Mouse (Mus musculus) limb, embryonic 15.5 days (tissue): Measurements from ENCODE around the gene C130026I21Rik. TPM values are rescaled to one million over a fixed set of nuclear protein-coding genes. Genes with fewer than 3 reads are reported as not detected.

Experiments
- ATAC-seq: fragments of 200-750 bp; cut with Nextera tagmentation; 2 replicates; pipeline ENCODE4 v1.8.0; 2017; ENCODE audit warnings: low read depth, moderate TSS enrichment; ENCODE audit not compliant: insufficient number of reproducible peaks, low FRiP score, low TSS enrichment
- H3K27ac ChIP-seq: fragments of 300-500 bp; sonication (generic); 2 replicates; pipeline ENCODE4 v1.5.1; 2015; ENCODE audit warnings: moderate library complexity, mild to moderate bottlenecking, inconsistent platforms
- H3K27me3 ChIP-seq: fragments of 300-500 bp; sonication (generic); 2 replicates; pipeline ENCODE4 v1.6.1; 2015; ENCODE audit warnings: inconsistent platforms
- H3K36me3 ChIP-seq: fragments of 300-500 bp; sonication (generic); 2 replicates; pipeline ENCODE4 v1.6.1; 2015; ENCODE audit warnings: inconsistent platforms
- H3K4me1 ChIP-seq: fragments of 300-500 bp; sonication (generic); 2 replicates; pipeline ENCODE4 v1.6.1; 2015; ENCODE audit warnings: inconsistent platforms
- H3K4me2 ChIP-seq: fragments of 300-500 bp; sonication (generic); 2 replicates; pipeline ENCODE4 v1.6.1; 2015; ENCODE audit warnings: mild to moderate bottlenecking, inconsistent platforms
- H3K4me3 ChIP-seq: fragments of 300-500 bp; sonication (generic); 2 replicates; pipeline ENCODE4 v1.5.1; 2015; ENCODE audit warnings: mild to moderate bottlenecking, inconsistent platforms
- H3K9ac ChIP-seq: fragments of 300-500 bp; sonication (generic); 2 replicates; pipeline ENCODE4 v1.6.1; 2015; ENCODE audit warnings: inconsistent platforms
- H3K9me3 ChIP-seq: fragments of 300-500 bp; sonication (generic); 2 replicates; pipeline ENCODE4 v1.6.1; 2016; ENCODE audit warnings: inconsistent platforms
- WGBS: fragments of 180-500 bp; shearing (Covaris S2); methylation state at CpG from one replicate; pipeline ENCODE4 v1.1.7; 2015; 5-methylcytosine and 5-hydroxymethylcytosine counted together
- microRNA-seq: library from miRNA; unstranded; fragments of <30 nt; microRNA quantifications from one replicate; pipeline ENCODE4, GENCODE M21; 2016
- polyA plus RNA-seq: library from polyadenylated mRNA; unstranded; fragments of >200 nt; fragmentation: Nextera tagmentation; extraction: Ambion mirVana; gene quantifications from 2 replicates; pipeline ENCODE4 v1.2.1, GENCODE M21; 2015

The C130026I21Rik gene
- polyA plus RNA-seq, 1 experiment from 2014 or later: 1.3 TPM

- no peak for ATAC-seq
- Histone ChIP-seq H3K4me3 (no peak overlapping the region), H3K4me1 (no peaks in the 10 kb centered on the region), H3K27me3 (no peaks in the 10 kb centered on the region), H3K9ac (no peak overlapping the region), H3K4me2 (no peak overlapping the region), H3K27ac (no peak overlapping the region), H3K9me3 (no peaks in the 10 kb centered on the region), H3K36me3 (no peaks in the 10 kb centered on the region)
- 77% methylated on average over 3 of the region's 3 CpGs for WGBS
Observed at GRCm38 (mm10) chr1:84951566-84951965, 318.8 kb downstream of the C130026I21Rik start.

DNA sequence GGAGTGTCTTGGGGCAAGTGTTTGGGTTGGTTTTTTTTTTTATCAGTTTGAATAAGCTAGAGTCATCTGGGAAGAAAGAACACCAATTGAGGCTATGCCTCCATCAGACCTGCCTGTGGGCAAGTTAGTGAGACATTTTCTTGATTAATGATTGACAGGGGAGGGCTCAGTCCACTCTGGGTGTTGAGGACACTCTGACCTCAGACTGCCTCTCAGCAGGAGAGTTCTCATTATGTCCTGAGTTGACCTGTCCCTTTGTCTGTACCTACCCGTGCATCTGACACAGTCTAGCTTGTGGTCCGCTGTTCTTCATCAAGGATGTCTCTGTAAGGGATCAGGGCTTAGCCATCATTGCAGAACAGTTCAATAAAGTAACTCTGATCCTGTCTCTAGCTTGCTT lies 323.0 kb downstream of the C130026I21Rik start:
- no peaks in the 10 kb centered on the region for H3K27me3 ChIP-seq
- H3K9ac ChIP-seq: no peak overlapping the region
- no peak overlapping the region for H3K4me2 ChIP-seq
- no peak for ATAC-seq
- H3K27ac ChIP-seq: no peak overlapping the region
- H3K4me3 ChIP-seq: no peak overlapping the region
- no peaks in the 10 kb centered on the region for H3K36me3 ChIP-seq
- 85% methylated on average over 2 of the region's 2 CpGs for WGBS
- no peaks in the 10 kb centered on the region for H3K4me1 ChIP-seq
- H3K9me3 ChIP-seq: no peaks in the 10 kb centered on the region

GRCm38 (mm10) chr1:84945950-84946349 lies 324.4 kb downstream of the C130026I21Rik start:
- H3K4me3 ChIP-seq: no peak overlapping the region

GRCm38 (mm10) chr1:84943549-84943948 lies 326.8 kb downstream of the C130026I21Rik start:
- H3K4me1 ChIP-seq: no peaks in the 10 kb centered on the region
- no peaks in the 10 kb centered on the region for H3K9me3 ChIP-seq
- no peak overlapping the region for H3K4me3 ChIP-seq
- H3K36me3 ChIP-seq: no peaks in the 10 kb centered on the region
- ATAC-seq: no peak
- H3K27ac ChIP-seq: no peak overlapping the region
- 97% methylated on average over 4 of the region's 4 CpGs for WGBS
- H3K9ac ChIP-seq: no peak overlapping the region
- no peak overlapping the region for H3K4me2 ChIP-seq
- no peaks in the 10 kb centered on the region for H3K27me3 ChIP-seq

More at GRCm38 (mm10) chr1:84945950-84946349, 324.4 kb downstream of the C130026I21Rik start:
- no peaks in the 10 kb centered on the region for H3K27me3 ChIP-seq
- H3K9ac ChIP-seq: no peak overlapping the region
- H3K27ac ChIP-seq: no peak overlapping the region
- H3K36me3 ChIP-seq: no peaks in the 10 kb centered on the region
- H3K9me3 ChIP-seq: no peaks in the 10 kb centered on the region
- H3K4me2 ChIP-seq: no peak overlapping the region
- WGBS: 77% methylated on average over 3 of the region's 3 CpGs
- ATAC-seq: no peak
- no peaks in the 10 kb centered on the region for H3K4me1 ChIP-seq

Small RNAs within 50 kb of the gene (microRNA-seq; reads per million reads assigned to microRNA genes)
- gene Gm27907: not detected

Other genes starting within 250 kb of the C130026I21Rik start
- gene Gm10553, start 170.4 kb downstream of the C130026I21Rik start, polyA plus RNA-seq: not detected in 2 replicates
- not detected in 2 replicates for gene A530032D15Rik, start 160.7 kb downstream of the C130026I21Rik start, polyA plus RNA-seq